Mouse (Mus musculus) hindbrain, embryonic 15.5 days (tissue): ENCODE data around the gene Myocd. TPM values are rescaled to one million over a fixed set of nuclear protein-coding genes. Genes with fewer than 3 reads are reported as not detected.

ENCODE experiments used
- ATAC-seq: fragments of 200-750 bp; cut with Nextera tagmentation; 2 replicates; pipeline ENCODE4 v1.8.0; 2017; ENCODE audit warnings: low read depth, moderate number of reproducible peaks, moderate TSS enrichment; ENCODE audit not compliant: low FRiP score
- H3K27ac ChIP-seq: fragments of 300-500 bp; sonication (generic); replicated peaks from 2 replicates; pipeline ENCODE4 v1.5.1; 2015; ENCODE audit warnings: mild to moderate bottlenecking, inconsistent platforms
- H3K27me3 ChIP-seq: fragments of 300-500 bp; sonication (generic); 2 replicates; pipeline ENCODE4 v1.6.1; 2015; ENCODE audit warnings: control low read depth, inconsistent platforms
- H3K36me3 ChIP-seq: fragments of 300-500 bp; sonication (generic); 2 replicates; pipeline ENCODE4 v1.6.1; 2015; ENCODE audit warnings: control low read depth, inconsistent platforms
- H3K4me1 ChIP-seq: fragments of 300-500 bp; sonication (generic); replicated peaks from 2 replicates; pipeline ENCODE4 v1.6.1; 2015; ENCODE audit warnings: control low read depth, inconsistent platforms
- H3K4me2 ChIP-seq: fragments of 300-500 bp; sonication (generic); 2 replicates; pipeline ENCODE4 v1.6.1; 2015; ENCODE audit warnings: moderate library complexity, mild to moderate bottlenecking, inconsistent platforms
- H3K4me3 ChIP-seq: fragments of 300-500 bp; sonication (generic); 2 replicates; pipeline ENCODE4 v1.5.1; 2015; ENCODE audit warnings: mild to moderate bottlenecking, inconsistent platforms
- H3K9ac ChIP-seq: fragments of 300-500 bp; sonication (generic); 2 replicates; pipeline ENCODE4 v1.6.1; 2015; ENCODE audit warnings: inconsistent platforms
- H3K9me3 ChIP-seq: fragments of 300-500 bp; sonication (generic); 2 replicates; pipeline ENCODE4 v1.6.1; 2016; ENCODE audit warnings: control low read depth, inconsistent platforms
- WGBS: fragments of 180-500 bp; shearing (Covaris S2); methylation state at CpG from one replicate; pipeline ENCODE4 v1.1.7; 2015; 5-methylcytosine and 5-hydroxymethylcytosine counted together
- polyA plus RNA-seq: library from polyadenylated mRNA; unstranded; fragments of >200 nt; fragmentation: Nextera tagmentation; extraction: Ambion mirVana; gene quantifications from 2 replicates; pipeline ENCODE4 v1.2.1, GENCODE M21; 2015

Myocd gene
- polyA plus RNA-seq, 1 experiment from 2014 or later, result 0.51 TPM

- no peak for ATAC-seq
- no peak overlapping the region for H3K4me3 ChIP-seq
- H3K27ac ChIP-seq, result no peak overlapping the region
- no peaks in the 10 kb centered on the region for H3K36me3 ChIP-seq
- no peak overlapping the region for H3K9ac ChIP-seq
- H3K4me1 ChIP-seq, result peaks cover 22% of the 10 kb centered on the region
- H3K4me2 ChIP-seq, result no peak overlapping the region
- 84% methylated on average over 4 of the region's 4 CpGs for WGBS
- H3K9me3 ChIP-seq, result no peaks in the 10 kb centered on the region
- H3K27me3 ChIP-seq, result no peaks in the 10 kb centered on the region
Observed at GRCm38 (mm10) chr11:65128666-65129065, 141.1 kb downstream of the Myocd start.

GRCm38 (mm10) chr11:65126566-65126965 is 143.2 kb downstream of the Myocd start:
- Histone ChIP-seq H3K9ac (no peak overlapping the region), H3K4me1 (peaks cover 22% of the 10 kb centered on the region), H3K27ac (peak overlapping the region; percentile 26; the same call in 1 of the 2 replicates), H3K36me3 (no peaks in the 10 kb centered on the region), H3K4me3 (no peak overlapping the region), H3K27me3 (no peaks in the 10 kb centered on the region), H3K9me3 (no peaks in the 10 kb centered on the region), H3K4me2 (no peak overlapping the region)
- ATAC-seq, result no peak; the same call in 1 of the 2 replicates
- 60% methylated on average over 9 of the region's 9 CpGs for WGBS

Other genes starting within 250 kb of the Myocd start
- 0.14 TPM in 1 of 2 replicates, not detected in the other for gene 1700086D15Rik, start 110.1 kb downstream of the Myocd start, polyA plus RNA-seq
- 17.9 and 19.5 TPM in 2 replicates for gene Arhgap44, start 107.0 kb downstream of the Myocd start, polyA plus RNA-seq